In genomic region chr5:139775216-139775926, GRCm38 (mm10) we compare ENCODE assay signal across 8 mouse cellular contexts. TPM values are rescaled to one million over a fixed set of nuclear protein-coding genes. Genes with fewer than 3 reads are reported as not detected.
DNase-seq lines count a peak whose midpoint lies in the region; ATAC-seq and TF ChIP-seq lines count a peak whose summit lies in the region.

Gene Ints1 (minus strand): TSS chr5:139775674.

- intact Hi-C loops in gastrocnemius, adult 2 months (cut with DNase I) = loop anchor here (2.0 to 5.0 kb wide), 2 partner anchors 42 to 51 kb away; partner anchors contain the start of genes Gm26938, Psmg3 and Tmem184a
- intact Hi-C loops in left cerebral cortex, adult 2 months (cut with DNase I) = loop anchor here (2.0 to 5.0 kb wide), 2 partner anchors 42 to 51 kb away; partner anchors contain the start of genes Gm26938, Psmg3 and Tmem184a

- H3K4me1 ChIP-seq in hindbrain, postnatal 0 days (ENCODE audit: insufficient read depth, low read length) = 0 out of 2 replicates have a peak, but pooled peaks cover 2% of the 10 kb centered on the region

- TF ChIP-seq CTCF in gastrocnemius, adult 2 months (IDR thresholded peaks at IDR 0.05) = peak; percentile 98; the same call in 1 of the 2 replicates
- peak; percentile 97 for TF ChIP-seq CTCF in hindbrain, postnatal 0 days (IDR thresholded peaks at IDR 0.05; ENCODE audit: low read depth)
- peak; percentile 96 for TF ChIP-seq CTCF in left cerebral cortex, adult 2 months (IDR thresholded peaks at IDR 0.05)

- DNase-seq in ZHBTc4 (ENCODE audit: low read depth, low spot score) = peak; percentile 98
- peak; percentile 97 for DNase-seq in gastrocnemius, adult 2 months
- DNase-seq in hindbrain, postnatal 0 days (ENCODE audit: low spot score) = peak; percentile 97
- DNase-seq in left cerebral cortex, adult 2 months (ENCODE audit: extremely low spot score in 1 of 2, low spot score in 2 of 2) = peak; percentile 92 to 96
- DNase-seq in right cerebral cortex, adult 2 months (ENCODE audit: low spot score in 2 of 2) = peak; percentile 98 to 99
- peak; percentile 97 for DNase-seq in urinary bladder, postnatal 14 days (ENCODE audit: low spot score)

- no peaks in the 10 kb centered on the region for H3K27me3 ChIP-seq in hindbrain, postnatal 0 days (ENCODE audit: insufficient read depth, low read length)

- H3K4me3 ChIP-seq in gastrocnemius, adult 2 months = peak within 1 kb of the TSS; percentile 98
- peak within 1 kb of the TSS; percentile 68 for H3K4me3 ChIP-seq in hindbrain, postnatal 0 days (ENCODE audit: low read length)
- peak within 1 kb of the TSS; percentile 94 for H3K4me3 ChIP-seq in left cerebral cortex, adult 2 months

- H3K4me2 ChIP-seq in hindbrain, postnatal 0 days (ENCODE audit: low read depth, low read length) = peak within 1 kb of the TSS; percentile 95

- no peaks in the 10 kb centered on the region for H3K9me3 ChIP-seq in hindbrain, postnatal 0 days (ENCODE audit: low read length)

- peaks cover 32% of the 10 kb centered on the region for H3K36me3 ChIP-seq in hindbrain, postnatal 0 days (ENCODE audit: insufficient read depth, low read length)

- peak within 1 kb of the TSS; percentile 88 for H3K27ac ChIP-seq in gastrocnemius, adult 2 months
- peak within 1 kb of the TSS; percentile 8; the same call in 1 of the 2 replicates for H3K27ac ChIP-seq in hindbrain, postnatal 0 days
- peak within 1 kb of the TSS; percentile 80 for H3K27ac ChIP-seq in left cerebral cortex, adult 2 months

- H3K9ac ChIP-seq in hindbrain, postnatal 0 days (replicated peaks; ENCODE audit: low read length) = peak within 1 kb of the TSS; percentile 80

- WGBS in hindbrain, postnatal 0 days = under 1% methylated on average over 55 of the region's 55 CpGs

- ATAC-seq in common myeloid progenitor, adult 5-6 weeks (replicated peaks; ENCODE audit: low read depth, poor library complexity, severe bottlenecking) = peak; percentile 87
- peak; percentile 94 for ATAC-seq in hindbrain, postnatal 0 days
- peak; percentile 98 for ATAC-seq in megakaryocyte, adult 5-6 weeks (ENCODE audit: poor library complexity, severe bottlenecking)

RNA-seq across cellular contexts. Expression of gene Ints1, which starts in this region (rescaled TPM):
- total RNA-seq in common myeloid progenitor, adult 5-6 weeks (2017) = 20.4 and 32.7 TPM in 2 replicates
- total RNA-seq in gastrocnemius, adult 2 months (2021) = 10 to 100 TPM; 32.8 to 40.4 TPM
- total RNA-seq in hindbrain, postnatal 0 days (2014; rRNA removed) = 126 and 158 TPM in 2 replicates
- polyA plus RNA-seq in hindbrain, postnatal 0 days (2015; fragmentation: Nextera tagmentation; extraction: Ambion mirVana) = 23.2 and 24.3 TPM in 2 replicates
- 100 to 1,000 TPM in 1 of 2 experiments, 10 to 100 TPM in 1; 91.9 to 102 TPM for total RNA-seq in left cerebral cortex, adult 2 months (2021)
- 25.5 and 41.7 TPM in 2 replicates for total RNA-seq in megakaryocyte, adult 5-6 weeks (2015)
- 15.9 and 31.2 TPM in 2 replicates for total RNA-seq in megakaryocyte, adult 5-6 weeks (2017)

Comparison
In these comparisons a context has a peak if more than half of its experiments do, and no peak if none do; other contexts are left out.
1. Peak in every context shown above with its lines: DNase-seq, ATAC-seq, H3K4me3 ChIP-seq and H3K27ac ChIP-seq.
2. H3K27ac ChIP-seq: peak in every context shown above with its lines; median percentile 88 in gastrocnemius, adult 2 months; 80 in left cerebral cortex, adult 2 months; 8 in hindbrain, postnatal 0 days.